Mouse (Mus musculus) thymus, adult 18-20 months (tissue): ENCODE measurements around the gene Rabgap1l.
"Not testable (repeated sequence)": the region's sequence is repeated elsewhere in the genome, so short reads cannot be mapped to it uniquely, and the experiment has no call there.

Experiments used
- DNase-seq, 2 experiments: peaks; one replicate each; pipeline ENCODE4 v3.0.0; 2022; ENCODE audit warnings: mixed read lengths in 2 of 2

Rabgap1l gene

GRCm38 (mm10) chr1:160692224-160693093 is 100.6 kb downstream of the Rabgap1l start:
- DNase-seq = no peak

DNA sequence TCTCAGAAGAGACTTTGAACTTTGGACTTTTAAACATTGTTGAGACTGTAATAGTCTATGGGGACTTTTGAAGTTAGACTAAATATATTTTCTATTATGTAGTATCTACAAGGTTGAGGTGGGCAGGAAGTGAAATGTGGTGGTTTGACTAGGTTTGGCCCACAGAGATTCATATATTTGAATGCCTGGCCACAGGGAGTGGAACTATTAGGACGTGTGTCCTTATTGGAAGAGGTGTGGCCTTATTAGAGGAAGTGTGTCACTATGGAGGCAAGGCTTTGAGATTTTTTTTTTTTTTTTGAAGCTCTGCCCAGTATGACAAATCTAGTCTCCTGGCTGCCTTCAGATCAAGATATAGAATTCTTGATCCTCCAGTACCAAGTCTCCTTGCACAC is 101.8 kb downstream of the Rabgap1l start:
- DNase-seq = no peak

GRCm38 (mm10) chr1:160690516-160691195 is 102.4 kb downstream of the Rabgap1l start:
- no peak for DNase-seq

GRCm38 (mm10) chr1:160689511-160689910 is 103.5 kb downstream of the Rabgap1l start:
- DNase-seq = no peak

- no peak for DNase-seq
These were observed 108.8 kb downstream of the Rabgap1l start for GRCm38 (mm10) chr1:160684251-160684650.

GRCm38 (mm10) chr1:160681398-160682050 is 111.5 kb downstream of the Rabgap1l start:
- no peak for DNase-seq

DNA sequence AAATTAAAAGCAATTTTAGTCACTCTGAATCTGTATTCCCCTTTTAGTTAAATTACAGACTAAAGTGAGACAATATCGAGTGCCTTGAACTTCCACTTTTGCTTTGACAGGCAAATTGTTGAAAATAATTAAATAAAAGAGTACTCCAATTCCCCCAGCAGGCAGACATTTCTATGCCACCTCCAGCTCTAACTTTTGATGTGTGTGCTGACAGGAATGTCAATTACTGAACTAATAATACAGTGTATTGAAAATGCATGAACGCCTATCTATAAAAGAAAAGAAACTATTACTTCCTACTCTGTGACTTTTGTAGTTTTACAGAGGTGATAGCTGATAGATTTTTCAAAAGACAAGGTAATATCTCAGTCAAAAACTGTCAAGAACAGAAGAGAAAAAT is 118.2 kb downstream of the Rabgap1l start:
- DNase-seq = no peak

DNA sequence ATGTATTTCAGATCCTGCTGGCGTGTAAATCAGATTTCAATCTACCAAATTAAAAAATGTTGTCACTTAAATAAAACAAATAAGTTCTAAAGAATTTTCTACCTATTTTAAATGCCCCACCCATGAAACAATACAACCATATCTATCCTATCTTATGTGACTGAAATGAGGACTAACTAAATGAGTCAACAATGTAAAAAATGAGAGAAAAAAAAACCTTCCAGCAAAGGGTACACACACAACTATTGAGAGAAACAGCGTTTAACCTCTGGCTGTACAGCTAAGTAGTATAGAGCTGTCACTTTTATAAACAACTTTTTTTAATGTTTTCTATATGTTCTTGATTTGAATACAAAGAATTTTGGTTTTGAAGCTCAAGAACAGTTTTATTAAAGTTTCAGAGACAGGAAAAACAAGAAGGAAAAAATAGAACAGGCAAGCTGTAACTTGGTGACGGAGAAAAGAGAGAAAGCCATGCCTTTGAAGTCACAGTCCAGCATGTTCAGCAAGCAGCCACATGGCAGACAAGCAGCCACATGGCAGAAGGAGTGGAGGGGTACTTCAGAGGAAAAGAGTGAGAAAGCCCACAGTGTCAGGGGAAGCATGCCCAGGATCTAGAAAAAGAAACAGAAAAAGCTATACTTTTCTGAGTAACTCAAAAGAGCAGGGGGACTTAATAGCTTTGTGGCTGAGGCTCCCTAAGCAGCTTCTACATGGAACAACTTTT is 120.8 kb downstream of the Rabgap1l start:
- DNase-seq = no peak

- no peak for DNase-seq
These were observed 137.1 kb downstream of the Rabgap1l start for GRCm38 (mm10) chr1:160655806-160656470.

DNA sequence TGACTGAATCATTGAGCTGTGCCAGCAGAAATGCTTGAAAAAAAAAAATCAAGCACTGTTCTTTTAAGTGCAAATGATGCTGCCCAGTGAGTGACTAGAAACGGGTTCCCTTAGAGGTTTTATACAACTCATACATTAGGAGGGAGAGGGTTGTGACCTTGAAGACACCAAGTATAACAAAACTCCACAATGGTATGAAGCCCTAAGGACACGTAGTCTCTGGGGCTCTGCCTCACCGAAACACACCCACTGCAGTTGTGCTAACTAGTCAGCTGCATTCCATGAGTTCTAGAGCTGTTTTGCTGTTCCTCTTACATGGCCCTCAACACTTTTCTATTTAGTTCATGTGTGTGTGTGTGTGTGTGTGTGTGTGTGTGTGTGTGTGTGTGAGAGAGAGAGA is 141.3 kb downstream of the Rabgap1l start:
- no peak for DNase-seq

GRCm38 (mm10) chr1:160645416-160645815 is 147.6 kb downstream of the Rabgap1l start:
- no peak for DNase-seq

- no peak for DNase-seq
These were observed 164.6 kb downstream of the Rabgap1l start for GRCm38 (mm10) chr1:160628213-160628932.

DNA sequence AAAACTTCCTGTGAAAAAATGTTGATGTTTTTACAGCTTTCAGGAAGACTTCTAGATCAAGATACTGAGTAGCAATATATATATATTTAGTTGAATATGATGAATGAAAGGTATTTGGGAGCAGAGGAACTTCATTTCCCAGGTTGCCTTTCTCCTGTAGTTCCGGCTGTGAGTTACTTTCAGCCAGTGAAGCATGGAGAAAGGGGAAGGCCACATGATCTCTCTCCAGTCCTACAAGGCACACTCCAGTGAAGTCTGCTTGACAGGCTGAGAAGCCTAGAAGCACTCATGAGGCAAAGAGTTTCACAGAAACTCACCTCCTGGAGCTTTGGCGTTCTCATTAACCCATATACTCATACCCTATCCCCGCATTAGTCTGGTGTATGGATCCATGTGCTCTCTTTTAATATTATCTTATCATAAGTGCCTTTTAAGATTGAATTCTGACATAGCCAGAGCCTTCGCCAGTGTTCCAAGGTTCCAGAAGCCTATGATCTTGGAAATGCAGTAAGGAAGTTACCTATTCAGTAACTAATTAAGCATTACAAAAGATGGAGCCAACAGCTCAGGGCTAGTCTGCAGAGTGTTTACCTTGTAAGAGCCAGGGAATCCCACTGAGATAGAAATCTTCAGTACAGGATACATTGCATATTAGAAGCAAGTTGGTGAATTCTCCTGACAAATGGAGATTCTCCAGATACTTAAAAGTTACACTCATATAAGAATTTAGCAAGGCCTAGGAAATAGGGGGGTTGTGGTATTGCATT is 168.5 kb downstream of the Rabgap1l start:
- not testable (repeated sequence) for DNase-seq

DNA sequence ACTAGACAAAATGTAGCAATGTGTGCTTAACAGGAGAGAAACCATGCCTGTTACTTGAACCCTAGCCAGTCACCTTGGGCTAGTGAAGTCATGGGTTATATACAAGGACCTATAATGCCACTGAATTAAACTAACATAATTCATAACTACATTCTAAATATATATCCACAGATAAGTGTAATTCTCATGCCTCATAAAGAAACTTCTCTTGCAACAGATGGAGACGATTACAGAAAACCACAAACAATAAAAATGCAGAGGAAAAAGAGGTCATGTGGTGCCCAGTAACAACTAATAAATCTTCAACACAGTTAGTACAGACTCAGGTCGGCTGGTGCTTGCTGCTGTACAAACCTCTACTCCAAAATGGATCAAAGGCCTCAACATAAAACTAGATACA is 174.8 kb downstream of the Rabgap1l start:
- DNase-seq = no peak

GRCm38 (mm10) chr1:160606425-160606824 is 186.6 kb downstream of the Rabgap1l start:
- DNase-seq = no peak

- DNase-seq = not testable (repeated sequence)
These were observed 189.7 kb downstream of the Rabgap1l start for GRCm38 (mm10) chr1:160603312-160603711.

DNA sequence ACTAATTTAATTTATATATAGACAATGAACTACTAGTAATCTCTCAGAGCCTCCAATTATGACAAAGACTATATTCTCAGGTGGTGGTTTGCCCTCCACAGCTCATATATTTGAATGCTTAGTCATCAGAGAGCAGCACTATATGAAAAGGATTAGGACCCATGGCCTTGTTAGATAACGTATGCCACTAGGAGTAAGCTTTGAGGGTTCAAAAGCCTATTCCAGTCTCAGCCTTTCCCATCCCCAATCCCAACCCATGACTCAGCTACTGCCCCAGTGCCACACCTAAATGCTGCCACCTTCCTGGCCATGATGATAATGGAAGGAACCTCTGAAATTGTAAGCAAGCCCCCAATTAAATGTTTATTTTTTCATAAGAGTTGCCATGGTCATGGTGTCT is 195.6 kb downstream of the Rabgap1l start:
- no peak for DNase-seq

DNA sequence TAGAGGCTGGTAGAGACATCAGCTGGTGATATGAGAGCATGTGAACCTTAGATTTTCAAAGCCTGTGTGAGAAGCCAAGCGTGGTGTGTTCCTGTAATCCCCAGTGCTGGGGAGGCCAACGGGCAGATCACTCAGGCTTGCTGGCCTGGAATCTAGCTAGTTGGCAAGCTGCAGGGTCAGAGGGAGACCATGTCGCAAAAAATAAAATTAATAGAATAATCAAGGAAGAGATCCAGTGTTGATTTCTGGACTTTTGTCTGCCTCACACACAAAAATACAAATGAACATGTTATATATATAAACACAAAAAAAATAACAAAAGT is 196.1 kb downstream of the Rabgap1l start:
- no peak for DNase-seq

- no peak for DNase-seq
These were observed 196.6 kb downstream of the Rabgap1l start for GRCm38 (mm10) chr1:160596252-160596947.

GRCm38 (mm10) chr1:160594576-160594975 is 198.4 kb downstream of the Rabgap1l start:
- no peak for DNase-seq
